Mouse (Mus musculus): ENCODE measurements around the gene Spaca4.

DNA sequence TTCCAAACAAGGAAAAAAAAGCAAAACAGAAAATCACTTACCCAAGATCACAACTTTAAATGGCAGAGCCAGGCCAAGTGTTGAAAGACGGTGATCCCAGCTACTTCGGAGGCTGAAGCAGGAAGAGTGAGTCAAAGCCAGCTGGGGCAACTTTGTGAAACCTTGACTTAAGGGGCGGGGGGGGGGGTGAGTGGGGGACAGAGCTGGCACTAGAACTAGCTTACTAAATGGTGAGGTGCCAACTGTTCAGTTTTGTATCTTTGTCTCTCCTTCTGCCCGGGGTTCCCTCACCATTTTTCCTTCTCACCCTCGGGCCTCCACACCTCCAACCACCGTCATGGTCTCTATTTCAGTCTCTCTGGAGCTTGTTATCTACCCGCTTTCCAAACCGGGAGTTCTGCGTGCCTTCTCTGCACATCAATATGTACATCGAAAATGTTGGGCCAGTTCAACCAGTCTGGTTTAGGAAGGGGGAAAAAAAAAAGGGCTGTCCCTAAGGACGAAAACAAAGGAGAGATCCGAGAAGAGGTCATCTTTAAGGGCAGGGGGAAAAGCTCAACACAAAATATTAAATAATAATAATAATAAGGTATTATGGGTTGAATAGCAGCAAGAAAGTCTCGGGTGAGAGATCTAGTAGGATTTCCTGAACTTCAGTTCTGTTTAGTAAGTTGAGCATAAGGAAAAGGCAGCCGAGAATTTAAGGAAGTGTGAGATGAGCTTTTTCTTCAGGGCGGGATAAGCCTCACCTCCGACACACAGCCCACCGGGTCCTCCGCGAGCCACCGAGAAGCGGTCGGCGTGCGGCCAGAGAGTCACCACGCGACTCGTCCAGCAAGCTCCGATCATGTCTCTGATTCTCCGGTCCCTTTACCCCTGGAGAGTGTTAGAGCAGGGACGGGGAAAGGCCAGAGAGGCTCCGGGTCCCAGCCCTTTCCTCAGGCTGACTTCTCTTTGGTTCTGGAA, 8.4 kb downstream of the Spaca4 start:
- TF ChIP-seq CTCF (conservative IDR thresholded peaks at IDR 0.05 in 1 of 2, IDR thresholded peaks at IDR 0.05 in 1 of 2; ENCODE audit: low read depth in 2 of 2, low read length in 2 of 2) = no peak
- no peak for TF ChIP-seq SIN3A (IDR thresholded peaks at IDR 0.05; ENCODE audit: low read length)
- TF ChIP-seq TBP (conservative IDR thresholded peaks at IDR 0.05; ENCODE audit: low read depth, low read length) = no peak
- no peak for TF ChIP-seq EP300 (IDR thresholded peaks at IDR 0.05; ENCODE audit: low read length)
- TF ChIP-seq TCF12 (IDR thresholded peaks at IDR 0.05; ENCODE audit: low read depth, low read length) = no peak
- no peak for TF ChIP-seq RCOR1 (conservative IDR thresholded peaks at IDR 0.05; ENCODE audit: low read depth, low read length)
- no peak for TF ChIP-seq POLR2A (IDR thresholded peaks at IDR 0.05; ENCODE audit: low read depth, low read length)
- no peak for TF ChIP-seq ZC3H11A (IDR thresholded peaks at IDR 0.05; ENCODE audit: low read depth, low read length)
- TF ChIP-seq GABPA (IDR thresholded peaks at IDR 0.05; ENCODE audit: insufficient replicate concordance, low read depth, low read length) = no peak
- TF ChIP-seq RAD21 (IDR thresholded peaks at IDR 0.05; ENCODE audit: low read depth, low read length) = no peak
- no peak; the same call in 1 of the 2 replicates for TF ChIP-seq CHD2 (IDR thresholded peaks at IDR 0.05; ENCODE audit: low read length)
- TF ChIP-seq IRF4 (IDR thresholded peaks at IDR 0.05; ENCODE audit: low read depth, low read length) = no peak
- TF ChIP-seq MAX (IDR thresholded peaks at IDR 0.05; ENCODE audit: low read length) = no peak

Data from CH12.LX (cell line).